Mouse (Mus musculus) embryonic stem cell, embryonic (primary cell): ENCODE results near the gene Rasgef1c.

ENCODE experiments used
- CTCF ChIA-PET, 4 experiments: fragments of 300-600 bp in 2 of 4; fragments of 350-600 bp in 2 of 4; sonication (Branson Sonifier 250); formaldehyde crosslinking; loops; one replicate each; lab custom pipeline; 2022; ENCODE audit warnings: inconsistent platforms in 2 of 4; lab: Charles Lee
- POLR2A ChIA-PET, 4 experiments: fragments of 300-600 bp in 2 of 4; fragments of 350-600 bp in 2 of 4; sonication (Branson Sonifier 250); formaldehyde crosslinking; loops; one replicate each; lab custom pipeline; 2022; ENCODE audit warnings: antibody characterized with exemption in 4 of 4, inconsistent platforms in 1 of 4; lab: Charles Lee

Rasgef1c gene

GRCm38 (mm10) chr11:49982881-49983280, 81.2 kb downstream of the Rasgef1c start:
- ChIA-PET POLR2A (interaction anchor here in 2 of 4 experiments (0.6 to 1.6 kb wide), 3 partner anchors 190 to 448 kb away, joined by 3 to 5 read pairs (median 3); partner anchors contain the start of gene Hnrnph1 (in 1 of the 2)), CTCF (interaction anchor here (0.6 to 1.7 kb wide), 6 partner anchors 9 to 382 kb away, joined by 3 to 15 read pairs (median 4); no protein-coding TSS in a partner anchor)

GRCm38 (mm10) chr11:49983875-49984552, 82.4 kb downstream of the Rasgef1c start:
- ChIA-PET POLR2A (interaction anchor here in 2 of 4 experiments (0.6 to 1.6 kb wide), 2 partner anchors 393 to 446 kb away, joined by 5 to 8 read pairs; partner anchors contain the start of gene Hnrnph1 (in 1 of the 2)), CTCF (interaction anchor here (0.7 to 1.1 kb wide), 5 partner anchors 22 to 149 kb away, joined by 3 to 6 read pairs (median 5); no protein-coding TSS in a partner anchor)

- CTCF ChIA-PET, result interaction anchor here in 3 of 4 experiments (0.5 to 3.5 kb wide), 7 partner anchors 24 to 277 kb away, joined by 3 to 35 read pairs (median 7); partner anchors contain the start of gene Tbc1d9b (in 1 of the 3)
- POLR2A ChIA-PET, result interaction anchor here in 1 of 4 experiments (0.6 kb wide), 1 partner anchor 130 kb away, joined by 3 read pairs; no protein-coding TSS in a partner anchor
Observed at GRCm38 (mm10) chr11:49985009-49985408, 83.4 kb downstream of the Rasgef1c start.

DNA sequence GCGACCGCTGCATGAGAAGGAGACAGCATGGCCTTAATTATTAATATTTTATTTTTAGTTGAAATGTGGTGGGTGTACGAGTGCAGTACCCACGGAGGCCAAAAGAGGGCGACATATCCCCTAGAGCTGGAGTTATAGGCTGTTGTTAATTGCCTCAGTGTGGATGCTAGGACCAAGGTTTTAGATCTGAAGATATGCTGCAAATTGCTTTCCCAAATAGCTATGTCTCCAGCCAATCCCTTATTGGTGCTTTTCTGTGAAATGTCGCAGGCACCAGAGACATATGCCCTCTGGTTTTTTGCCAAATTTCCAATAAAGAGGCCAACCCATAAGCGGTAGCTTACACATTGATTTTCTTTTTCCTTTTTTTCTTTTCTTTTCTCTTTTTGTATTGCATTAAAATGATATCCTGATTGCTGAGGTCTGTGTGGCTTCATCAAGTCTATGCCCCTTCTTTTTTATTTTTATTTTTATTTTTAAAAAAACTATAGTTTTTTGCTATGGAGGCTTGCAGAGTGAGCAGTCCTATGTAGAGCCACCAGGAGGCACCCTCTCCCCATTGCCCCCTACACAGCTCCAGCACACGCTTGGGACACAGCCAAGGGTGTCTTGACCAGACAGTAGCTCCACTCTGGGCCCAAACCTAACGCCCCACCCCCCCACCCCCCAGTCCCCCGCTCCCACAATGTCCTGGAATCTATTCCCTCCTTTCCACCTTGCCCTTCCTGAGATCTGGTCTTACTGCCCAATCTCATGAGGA, 84.8 kb downstream of the Rasgef1c start:
- POLR2A ChIA-PET, result interaction anchor here in 3 of 4 experiments (0.6 to 1.6 kb wide), 14 partner anchors 7 to 435 kb away, joined by 3 to 6 read pairs (median 3); partner anchors contain the start of genes Hnrnph1 (in 1 of the 3), Mgat4b (in 1 of the 3), Mrnip (in 1 of the 3) and Sqstm1 (in 1 of the 3)

DNA sequence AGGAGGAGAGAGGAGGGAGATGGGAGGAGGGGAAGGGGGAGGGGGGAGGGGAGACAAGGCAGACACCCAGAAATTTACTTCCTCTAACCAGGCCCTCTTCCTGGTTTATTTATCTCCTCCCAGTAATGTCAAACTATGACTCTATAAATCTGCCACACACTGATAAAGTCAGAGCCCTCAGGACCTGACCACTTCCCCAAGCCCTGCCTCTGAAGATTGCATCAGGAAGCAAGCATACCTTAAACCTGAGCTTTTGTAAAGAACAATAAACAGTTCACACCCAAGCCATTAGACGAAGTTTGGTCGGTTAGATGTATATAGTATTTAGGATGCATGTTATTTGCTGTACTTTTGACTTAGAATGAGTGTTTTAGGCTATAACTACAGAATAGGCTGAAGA, 92.9 kb downstream of the Rasgef1c start:
- ChIA-PET POLR2A (interaction anchor here in 3 of 4 experiments (0.6 to 1.2 kb wide), 4 partner anchors 16 to 417 kb away, joined by 3 to 4 read pairs (median 3); no protein-coding TSS in a partner anchor), CTCF (interaction anchor here in 1 of 4 experiments (0.6 kb wide), 1 partner anchor 136 kb away, joined by 4 read pairs; no protein-coding TSS in a partner anchor)

More for the DNA sequence above, 84.8 kb downstream of the Rasgef1c start:
- CTCF ChIA-PET, result interaction anchor here (0.5 to 3.5 kb wide), 85 partner anchors 10 to 1212 kb away, joined by 3 to 53 read pairs (median 4); partner anchors contain the start of genes Tbc1d9b (in 3 of the 4), Cby3 (in 2 of the 4), Mgat4b (in 1 of the 4) and Mrnip (in 1 of the 4)

DNA sequence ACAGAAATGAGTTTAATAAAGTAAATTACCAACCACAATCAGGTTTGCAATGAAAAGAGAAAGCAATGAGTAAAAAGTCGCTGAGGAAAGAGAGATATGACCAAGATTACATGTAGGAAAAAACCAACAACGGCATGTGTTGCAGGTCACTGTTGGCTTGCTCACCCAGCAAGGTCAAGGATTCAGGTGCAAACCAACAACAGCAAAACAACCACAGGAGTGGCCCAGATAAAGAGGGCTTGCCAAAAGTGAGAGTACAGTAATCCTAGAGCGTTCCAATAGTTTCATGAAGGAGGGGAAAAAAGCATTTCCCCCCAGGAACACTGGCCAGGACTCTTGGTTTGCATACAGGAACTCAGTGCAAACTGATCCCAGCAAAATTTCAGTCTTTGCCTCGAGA, 94.8 kb downstream of the Rasgef1c start:
- POLR2A ChIA-PET, result interaction anchor here in 2 of 4 experiments (0.8 to 1.8 kb wide), 2 partner anchors 11 to 339 kb away, joined by 3 to 5 read pairs; no protein-coding TSS in a partner anchor

GRCm38 (mm10) chr11:49997321-49997720, 95.7 kb downstream of the Rasgef1c start:
- ChIA-PET CTCF (interaction anchor here in 2 of 4 experiments (0.7 to 1.3 kb wide), 2 partner anchors 11 kb away, joined by 3 to 4 read pairs; no protein-coding TSS in a partner anchor), POLR2A (interaction anchor here in 1 of 4 experiments (1.8 kb wide), 1 partner anchor 11 kb away, joined by 5 read pairs; no protein-coding TSS in a partner anchor)

More for the DNA sequence above, 94.8 kb downstream of the Rasgef1c start:
- CTCF ChIA-PET, result interaction anchor here in 2 of 4 experiments (1.2 to 1.3 kb wide), 2 partner anchors 10 kb away, joined by 3 read pairs; no protein-coding TSS in a partner anchor

- CTCF ChIA-PET, result no interaction called here
- POLR2A ChIA-PET, result no interaction called here
Observed at GRCm38 (mm10) chr11:50002853-50003252, 101.2 kb downstream of the Rasgef1c start.

- ChIA-PET CTCF (interaction anchor here in 3 of 4 experiments (0.6 to 1.8 kb wide), 5 partner anchors 21 to 107 kb away, joined by 3 to 6 read pairs (median 4); no protein-coding TSS in a partner anchor), POLR2A (interaction anchor here in 2 of 4 experiments (0.6 to 1.6 kb wide), 3 partner anchors 11 to 364 kb away, joined by 5 to 16 read pairs (median 5); partner anchors contain the start of genes Mgat4b (in 1 of the 2) and Sqstm1 (in 1 of the 2))
Observed at GRCm38 (mm10) chr11:50007776-50008175, 106.1 kb downstream of the Rasgef1c start.

GRCm38 (mm10) chr11:50008231-50008630, 106.6 kb downstream of the Rasgef1c start:
- POLR2A ChIA-PET, result interaction anchor here in 2 of 4 experiments (0.6 to 1.6 kb wide), 3 partner anchors 11 to 363 kb away, joined by 5 to 16 read pairs (median 5); partner anchors contain the start of genes Mgat4b (in 1 of the 2) and Sqstm1 (in 1 of the 2)
- CTCF ChIA-PET, result interaction anchor here in 3 of 4 experiments (0.7 to 1.8 kb wide), 5 partner anchors 10 to 106 kb away, joined by 3 to 6 read pairs (median 3); no protein-coding TSS in a partner anchor

- ChIA-PET CTCF (interaction anchor here in 2 of 4 experiments (0.5 to 0.6 kb wide), 2 partner anchors 12 to 25 kb away, joined by 4 read pairs; no protein-coding TSS in a partner anchor), POLR2A (no interaction called here)
Observed at GRCm38 (mm10) chr11:50013016-50013415, 111.4 kb downstream of the Rasgef1c start.

DNA sequence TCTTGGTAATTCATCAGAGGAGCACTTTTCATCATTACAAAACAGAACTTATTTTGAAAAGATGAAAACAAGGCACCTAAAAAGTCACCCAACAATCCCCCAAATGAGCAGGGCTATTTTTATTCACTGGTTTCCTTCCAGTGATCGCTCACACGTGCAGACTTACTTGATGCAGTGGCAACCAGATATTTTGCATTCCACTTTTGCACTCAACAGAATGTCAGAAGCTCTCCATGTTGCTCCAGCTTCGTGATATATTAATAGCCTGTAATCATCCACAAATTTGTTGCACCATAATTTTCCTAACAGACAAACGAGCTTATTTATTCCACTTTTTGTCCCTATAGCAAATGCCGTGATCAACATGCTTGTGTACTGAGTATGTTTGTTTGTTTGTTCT, 114.9 kb downstream of the Rasgef1c start:
- POLR2A ChIA-PET, result no interaction called here
- CTCF ChIA-PET, result interaction anchor here in 1 of 4 experiments (2.1 kb wide), 1 partner anchor 30 kb away, joined by 5 read pairs; no protein-coding TSS in a partner anchor

GRCm38 (mm10) chr11:50017511-50017910, 115.9 kb downstream of the Rasgef1c start:
- POLR2A ChIA-PET, result no interaction called here
- CTCF ChIA-PET, result interaction anchor here in 1 of 4 experiments (1.0 kb wide), 1 partner anchor 9 kb away, joined by 3 read pairs; no protein-coding TSS in a partner anchor

GRCm38 (mm10) chr11:50018848-50019247, 117.2 kb downstream of the Rasgef1c start:
- POLR2A ChIA-PET, result interaction anchor here in 1 of 4 experiments (0.5 to 0.6 kb wide), 2 partner anchors 341 to 892 kb away, joined by 3 read pairs; no protein-coding TSS in a partner anchor
- CTCF ChIA-PET, result interaction anchor here in 1 of 4 experiments (1.4 kb wide), 1 partner anchor 32 kb away, joined by 3 read pairs; no protein-coding TSS in a partner anchor

DNA sequence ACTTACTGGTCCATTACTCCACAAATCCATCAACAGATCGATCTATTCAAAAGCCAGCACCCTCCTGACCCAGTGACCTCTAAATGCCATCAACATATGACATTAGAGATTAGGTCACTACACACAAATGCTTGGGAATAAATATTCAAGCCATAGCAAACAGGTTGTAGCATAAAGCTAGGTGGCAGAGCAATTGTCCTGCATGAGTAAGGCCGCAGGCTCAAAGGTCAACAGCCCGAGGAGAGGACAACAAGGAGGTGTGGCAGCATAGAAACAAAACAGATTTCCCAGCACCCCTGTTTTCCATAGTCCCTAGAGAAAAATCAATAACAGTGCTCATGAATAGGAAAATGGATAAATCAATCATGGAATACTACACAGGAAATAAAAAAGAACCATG, 120.5 kb downstream of the Rasgef1c start:
- ChIA-PET CTCF (no interaction called here), POLR2A (interaction anchor here in 3 of 4 experiments (0.6 to 1.6 kb wide), 4 partner anchors 35 to 355 kb away, joined by 4 to 6 read pairs (median 6); no protein-coding TSS in a partner anchor)

GRCm38 (mm10) chr11:50024445-50024832, 122.8 kb downstream of the Rasgef1c start:
- CTCF ChIA-PET, result interaction anchor here in 1 of 4 experiments (0.7 kb wide), 1 partner anchor 170 kb away, joined by 3 read pairs; no protein-coding TSS in a partner anchor
- POLR2A ChIA-PET, result interaction anchor here in 1 of 4 experiments (1.0 kb wide), 1 partner anchor 25 kb away, joined by 3 read pairs; no protein-coding TSS in a partner anchor
